Mouse (Mus musculus) brain, embryonic 14.5 days (tissue): ENCODE data around the gene 2610507B11Rik.

Experiments used
- CTCF ChIP-seq: fragments of 200-500 bp; IDR thresholded peaks from 2 replicates; pipeline ENCODE4 v1.5.1; 2012; ENCODE audit warnings: inconsistent platforms, mild to moderate bottlenecking, moderate library complexity, borderline replicate concordance; ENCODE audit not compliant: insufficient read depth, insufficient read length; ENCODE audit errors: extremely low read depth
- POLR2A ChIP-seq: fragments of 200-500 bp; IDR thresholded peaks from 2 replicates; pipeline ENCODE4 v1.6.1; 2012; ENCODE audit warnings: mild to moderate bottlenecking, inconsistent platforms, borderline replicate concordance; ENCODE audit not compliant: poor library complexity, insufficient read depth, insufficient read length, severe bottlenecking; ENCODE audit errors: extremely low read depth

DNA sequence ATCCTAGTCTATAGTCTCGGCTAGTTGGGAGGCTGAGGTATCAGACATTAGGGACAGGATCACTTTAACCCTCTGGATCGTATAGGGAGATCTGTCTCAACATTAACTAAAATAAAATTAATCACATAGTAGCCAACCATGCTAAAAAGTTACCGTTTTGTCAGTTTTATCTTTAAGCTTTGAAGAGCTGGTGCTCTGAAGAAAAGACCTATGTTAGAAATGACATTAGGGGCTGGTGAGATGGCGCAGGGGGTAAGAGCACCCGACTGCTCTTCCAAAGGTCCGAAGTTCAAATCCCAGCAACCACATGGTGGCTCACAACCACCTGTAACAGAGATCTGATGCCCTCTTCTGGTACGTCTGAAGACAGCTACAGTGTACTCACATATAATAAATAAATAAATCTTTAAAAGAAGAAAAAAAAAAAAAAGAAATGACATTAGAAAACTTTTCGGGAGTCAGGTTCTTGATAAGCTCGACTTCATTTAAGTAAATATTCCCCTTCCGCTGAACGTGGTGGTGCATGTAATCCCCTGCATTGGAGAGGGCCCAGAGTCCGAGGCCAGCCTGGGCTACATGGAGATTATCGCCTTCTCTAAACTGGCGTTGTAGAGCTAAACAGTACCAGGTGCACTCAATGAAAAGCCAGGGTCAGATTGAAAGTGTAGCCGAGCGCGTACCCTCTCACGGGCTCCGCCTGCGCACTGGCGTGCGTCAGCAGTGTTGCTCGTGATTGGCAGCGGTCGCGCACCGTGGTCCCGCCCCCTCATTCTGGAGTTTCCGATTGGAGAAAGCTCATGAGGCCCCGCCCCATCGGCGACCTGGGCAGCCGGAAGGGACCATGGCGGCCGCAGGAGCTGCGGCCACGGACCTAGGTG lies 66.3 kb downstream of the 2610507B11Rik start, which contains the start of gene Pigs:
- TF ChIP-seq POLR2A = peak; percentile 68; the same call in 1 of the 2 replicates
- TF ChIP-seq CTCF = no peak
